Mouse (Mus musculus): ENCODE measurements around the gene Cacnb1.

The Cacnb1 gene

DNA sequence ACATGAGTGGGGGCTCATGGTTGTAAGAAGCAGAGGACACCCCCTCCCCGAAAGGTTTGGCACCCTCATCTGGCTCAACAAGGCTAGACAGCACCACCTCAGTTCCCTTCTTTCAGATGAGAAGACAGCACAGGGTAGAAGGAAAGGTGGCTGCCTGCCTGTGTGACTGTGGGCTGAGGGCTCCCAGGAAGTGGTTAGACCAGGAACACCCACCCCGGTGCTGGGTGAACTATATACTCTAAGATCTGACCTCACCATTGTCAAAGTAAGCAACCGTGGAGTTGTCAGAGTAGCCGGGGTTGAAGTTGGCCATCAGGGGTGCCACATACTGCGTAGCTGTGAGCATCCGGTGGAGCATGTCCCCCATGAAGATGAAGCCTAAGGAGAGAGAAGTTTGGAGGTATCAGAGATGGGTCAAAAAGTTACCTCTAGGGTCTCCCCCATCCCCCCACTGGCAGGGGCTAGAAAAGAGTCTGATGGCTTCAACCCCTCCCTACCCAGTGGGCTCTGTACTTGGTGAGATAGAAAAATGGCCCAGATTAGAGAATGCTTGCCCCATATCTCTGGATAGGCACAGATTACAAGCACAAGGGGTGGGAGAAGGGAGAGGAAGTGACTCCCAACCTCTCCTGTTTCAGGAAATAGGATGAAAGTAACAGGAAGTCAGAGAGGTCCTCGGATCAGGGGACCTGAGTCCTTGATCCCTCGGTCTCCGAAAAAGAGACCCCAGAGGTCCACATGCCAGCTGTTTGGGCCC, 67.5 kb downstream of the Cacnb1 start:
- no peak for DNase-seq (ENCODE audit: low spot score in 2 of 2)

GRCm38 (mm10) chr11:97954469-97955141, 68.2 kb downstream of the Cacnb1 start:
- DNase-seq (ENCODE audit: low spot score in 2 of 2): no peak

GRCm38 (mm10) chr11:97953939-97954275, 68.9 kb downstream of the Cacnb1 start:
- DNase-seq (ENCODE audit: low spot score in 2 of 2): no peak

DNA sequence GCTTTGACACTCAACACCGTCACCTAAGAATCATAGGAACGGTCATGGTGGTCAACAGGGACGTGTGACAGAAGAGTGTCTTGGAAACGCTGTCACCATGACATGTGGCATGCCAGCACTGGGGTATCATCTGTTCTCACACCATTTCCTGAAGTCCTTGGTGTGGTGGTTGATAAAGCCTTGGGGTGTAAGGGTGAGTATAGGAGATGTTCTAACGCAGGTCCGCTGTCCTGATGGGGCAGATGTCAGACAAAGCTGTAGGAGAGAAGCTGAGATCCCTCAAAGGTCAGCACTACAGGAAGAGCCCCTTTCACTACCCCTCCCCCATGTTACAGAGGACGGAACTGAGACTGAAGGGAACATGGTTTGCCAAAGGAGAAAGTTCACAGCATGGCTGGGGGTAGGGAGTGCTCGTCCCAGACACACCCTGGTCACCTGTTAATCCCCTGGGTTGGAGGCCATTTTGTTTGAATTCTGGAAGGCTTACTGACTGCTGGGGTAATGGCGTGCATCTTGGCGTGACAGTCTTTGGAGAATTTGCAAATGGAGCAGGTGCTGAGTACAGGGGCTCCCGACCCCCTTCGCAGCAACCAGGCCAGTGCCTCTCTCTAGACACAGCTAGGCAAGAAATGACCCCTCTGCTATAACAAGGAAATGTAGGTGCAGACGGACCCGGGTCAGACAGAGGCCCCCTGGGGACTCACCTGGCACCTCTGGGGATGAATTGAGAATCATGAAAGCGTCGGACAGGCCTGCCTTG, 69.5 kb downstream of the Cacnb1 start:
- no peak for DNase-seq (ENCODE audit: low spot score in 2 of 2)

GRCm38 (mm10) chr11:97952367-97953006, 70.3 kb downstream of the Cacnb1 start:
- no peak for DNase-seq (ENCODE audit: low spot score in 2 of 2)
